Mouse (Mus musculus): ENCODE results near the gene Fat3.

Gene Fat3

GRCm38 (mm10) chr9:16221885-16222284, 279.2 kb downstream of the Fat3 start:
- DNase-seq = peak; percentile 94

GRCm38 (mm10) chr9:16216235-16216634, 284.9 kb downstream of the Fat3 start:
- peak; percentile 88 for DNase-seq

GRCm38 (mm10) chr9:16214731-16215681, 286.1 kb downstream of the Fat3 start:
- DNase-seq = peak; percentile 99

DNA sequence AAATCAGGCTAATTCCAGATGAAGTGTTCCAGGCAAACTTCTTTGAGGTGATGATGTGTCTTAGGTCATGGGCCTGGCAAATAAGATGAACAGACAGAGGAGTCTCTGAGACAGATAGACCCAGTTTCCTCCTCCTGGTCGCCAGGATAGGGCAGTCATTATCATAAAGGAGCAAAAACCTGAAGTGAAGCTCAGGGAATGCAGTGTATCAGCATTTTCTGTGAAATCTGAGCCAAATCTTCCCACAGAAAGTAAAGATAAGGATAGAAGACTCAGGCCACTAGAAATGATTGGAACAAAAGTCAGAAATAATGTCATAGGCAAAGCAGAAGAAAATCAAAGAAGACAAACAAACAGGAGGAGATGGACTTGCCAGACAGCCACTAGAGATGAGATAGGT, 287.8 kb downstream of the Fat3 start:
- DNase-seq = peak; percentile 2

- peak; percentile 51 for DNase-seq
Measured at GRCm38 (mm10) chr9:16212628-16213027, 288.5 kb downstream of the Fat3 start.

- DNase-seq = no peak
Measured at GRCm38 (mm10) chr9:16212163-16212562, 288.9 kb downstream of the Fat3 start.

DNA sequence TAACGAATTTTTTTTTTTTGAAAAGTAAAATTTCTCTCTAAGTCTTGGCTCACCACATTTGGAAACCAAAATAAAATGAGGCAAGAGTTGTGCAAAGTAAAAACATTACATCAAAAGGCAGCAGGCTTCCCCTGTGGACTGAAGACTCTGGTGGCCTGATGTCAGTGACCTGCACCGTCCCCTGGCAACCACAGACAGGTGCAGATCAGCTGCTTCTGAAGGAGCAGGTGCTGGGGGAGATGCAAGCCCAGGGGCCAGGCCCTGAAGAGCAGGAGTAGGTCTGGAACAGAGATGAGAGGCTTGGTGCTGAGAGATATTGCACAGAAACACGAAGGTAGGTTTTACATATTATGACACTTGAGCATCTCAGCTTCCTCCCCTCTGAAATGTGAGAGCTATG, 289.6 kb downstream of the Fat3 start:
- peak; percentile 22 for DNase-seq

GRCm38 (mm10) chr9:16202296-16202695, 298.8 kb downstream of the Fat3 start:
- no peak for DNase-seq

GRCm38 (mm10) chr9:16200948-16201347, 300.1 kb downstream of the Fat3 start:
- no peak for DNase-seq

DNA sequence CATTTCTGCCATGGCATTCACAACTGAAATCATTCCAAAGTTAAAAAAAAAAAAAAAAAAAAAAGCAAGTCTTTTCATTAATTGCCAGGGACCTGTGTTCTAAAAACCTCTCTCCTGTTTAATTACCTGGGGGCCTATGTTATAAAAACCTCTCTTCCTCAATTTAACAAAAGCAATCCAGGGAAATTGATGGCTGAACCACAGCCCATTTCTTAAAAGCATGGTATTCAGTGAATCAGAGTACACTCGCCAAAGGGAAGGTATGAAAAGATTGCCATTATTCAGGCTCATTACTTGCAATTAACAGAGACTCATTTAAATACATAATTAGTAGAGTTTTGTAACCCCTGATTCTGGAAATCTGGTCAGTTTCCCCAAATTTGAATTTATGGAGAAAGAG, 314.6 kb downstream of the Fat3 start:
- no peak for DNase-seq

DNA sequence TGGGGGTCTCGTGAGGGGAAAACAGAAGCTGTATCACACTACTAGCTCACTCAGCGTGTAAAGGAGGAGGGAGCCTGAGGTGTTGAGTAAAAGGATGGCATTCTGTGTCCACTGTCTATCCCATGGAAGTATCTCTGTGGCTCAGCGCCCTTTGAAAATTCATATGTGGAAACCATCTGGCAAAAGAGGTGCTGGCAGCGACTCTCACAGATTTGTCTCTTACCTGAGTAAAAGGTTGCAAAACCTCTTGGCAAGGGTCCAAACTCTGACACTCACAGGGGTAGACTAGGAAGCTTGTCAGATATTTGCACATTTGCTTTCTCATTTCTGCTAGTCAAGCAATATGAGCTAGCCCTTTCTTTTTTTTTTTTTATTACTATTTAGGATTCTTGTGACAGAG, 331.8 kb downstream of the Fat3 start:
- DNase-seq = no peak

GRCm38 (mm10) chr9:16168051-16168450, 333.0 kb downstream of the Fat3 start:
- DNase-seq = no peak

DNA sequence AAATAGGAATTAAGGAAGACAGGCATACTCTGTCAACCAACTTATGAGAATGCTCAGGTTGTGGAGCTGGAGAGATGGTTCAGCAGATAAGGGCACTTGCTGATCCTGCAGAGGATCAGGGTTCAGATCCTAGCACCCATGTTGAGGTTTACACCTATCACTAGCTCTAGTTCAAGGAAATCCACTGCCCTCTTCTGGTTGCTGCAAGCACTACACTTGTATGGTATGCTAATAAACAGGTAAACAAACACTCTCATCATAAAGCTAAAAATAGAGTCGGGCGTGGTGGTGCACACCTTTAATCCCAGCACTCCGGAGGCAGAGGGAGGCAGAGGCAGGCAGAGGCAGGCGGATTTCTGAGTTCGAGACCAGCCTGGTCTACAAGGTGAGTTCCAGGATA, 341.7 kb downstream of the Fat3 start:
- DNase-seq = no peak

DNA sequence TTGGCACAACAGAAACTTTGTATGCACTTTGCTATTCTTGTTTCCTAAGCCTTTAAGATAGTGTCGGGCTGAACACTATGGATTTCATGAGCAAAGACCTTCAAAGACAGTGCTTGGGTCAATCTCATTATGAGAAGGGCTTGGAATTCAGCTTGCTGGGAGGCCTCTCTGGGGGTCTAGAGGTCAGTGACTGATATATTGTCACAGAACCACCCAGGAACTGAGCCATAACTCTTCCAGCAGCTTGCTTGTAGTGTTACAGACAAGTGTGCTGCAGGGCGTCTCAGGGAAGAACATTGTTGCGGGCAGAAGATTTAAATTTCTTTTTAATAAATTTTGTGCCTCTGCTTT, 347.5 kb downstream of the Fat3 start:
- no peak for DNase-seq

GRCm38 (mm10) chr9:16152756-16153579, 348.1 kb downstream of the Fat3 start:
- peak; percentile 91 for DNase-seq

DNA sequence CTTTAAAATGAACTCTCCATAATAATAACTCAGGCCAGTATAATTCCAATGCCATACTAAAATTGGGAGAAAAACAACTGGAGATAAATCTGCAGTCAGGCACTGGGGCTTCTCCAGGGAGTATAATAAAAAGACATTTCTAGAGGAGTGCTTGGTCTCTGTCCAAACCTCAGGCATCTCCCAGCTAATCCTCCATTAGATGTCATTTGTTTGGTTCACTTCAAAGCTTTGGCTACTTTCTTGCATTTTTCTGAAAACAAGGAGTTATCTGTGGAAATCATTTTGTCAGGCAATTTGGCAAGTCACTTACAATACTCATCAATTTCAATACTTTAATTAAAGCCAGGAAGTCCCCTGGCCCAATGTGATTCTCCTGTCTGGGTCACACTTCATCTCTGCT, 351.0 kb downstream of the Fat3 start:
- no peak for DNase-seq

DNA sequence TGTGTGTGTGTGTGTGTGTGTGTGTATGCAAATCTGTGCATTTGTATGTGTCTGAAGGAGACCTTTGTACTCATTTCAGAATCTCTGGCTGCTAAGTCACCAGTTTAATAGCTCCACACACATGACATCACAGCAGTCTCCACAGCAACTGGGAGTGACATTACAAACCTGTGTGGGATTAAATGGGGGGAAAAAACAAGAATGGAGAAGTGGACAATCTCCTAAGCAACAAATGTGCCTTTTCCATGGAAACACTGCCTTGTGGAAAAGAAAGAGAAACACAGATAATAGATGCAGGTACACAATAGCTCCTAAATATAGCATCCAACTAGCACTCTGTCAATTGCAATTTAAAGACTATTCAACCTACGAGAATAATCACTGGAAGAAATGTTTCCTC, 353.4 kb downstream of the Fat3 start:
- no peak for DNase-seq

DNA sequence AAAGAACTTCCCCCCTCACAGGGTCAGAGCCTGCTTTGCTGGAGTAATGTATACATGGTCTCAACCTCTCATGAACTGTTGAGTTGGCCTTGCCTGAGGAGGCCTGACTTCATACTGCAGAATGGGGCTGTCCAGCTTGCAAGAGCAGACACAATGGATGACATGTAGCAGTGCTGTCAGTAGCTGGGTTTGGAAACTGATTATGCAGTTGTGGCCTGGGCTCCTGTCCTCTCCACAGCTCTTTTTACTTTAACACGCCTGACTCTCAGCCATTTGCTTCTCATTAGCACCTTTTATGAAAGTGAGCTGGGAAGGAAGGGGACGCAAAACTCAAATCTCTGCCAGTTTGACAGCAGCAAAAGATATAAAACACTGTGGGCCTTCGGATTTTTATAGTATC, 356.4 kb downstream of the Fat3 start:
- DNase-seq = no peak

DNA sequence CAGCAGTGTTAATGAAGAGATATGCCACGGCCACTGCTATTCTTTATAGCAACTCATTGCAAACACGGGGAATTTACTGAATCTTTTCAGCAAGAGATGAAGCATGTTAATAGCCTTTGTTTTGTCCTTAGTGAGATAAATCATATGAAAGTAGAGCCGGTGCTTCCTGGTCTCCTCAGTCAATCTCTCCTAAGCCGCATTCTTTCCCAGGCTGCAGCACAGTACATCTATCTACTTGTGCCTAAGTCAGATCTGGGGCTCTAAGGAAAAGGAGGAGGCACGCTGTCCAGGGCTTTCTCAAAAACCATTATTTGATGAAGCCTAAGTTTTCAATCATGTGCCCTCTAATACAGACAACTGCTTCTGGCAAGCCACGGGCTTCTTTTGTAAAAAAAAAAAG, 361.8 kb downstream of the Fat3 start:
- no peak for DNase-seq

GRCm38 (mm10) chr9:16133098-16133497, 368.0 kb downstream of the Fat3 start:
- DNase-seq = no peak

GRCm38 (mm10) chr9:16132594-16132993, 368.5 kb downstream of the Fat3 start:
- no peak for DNase-seq

DNA sequence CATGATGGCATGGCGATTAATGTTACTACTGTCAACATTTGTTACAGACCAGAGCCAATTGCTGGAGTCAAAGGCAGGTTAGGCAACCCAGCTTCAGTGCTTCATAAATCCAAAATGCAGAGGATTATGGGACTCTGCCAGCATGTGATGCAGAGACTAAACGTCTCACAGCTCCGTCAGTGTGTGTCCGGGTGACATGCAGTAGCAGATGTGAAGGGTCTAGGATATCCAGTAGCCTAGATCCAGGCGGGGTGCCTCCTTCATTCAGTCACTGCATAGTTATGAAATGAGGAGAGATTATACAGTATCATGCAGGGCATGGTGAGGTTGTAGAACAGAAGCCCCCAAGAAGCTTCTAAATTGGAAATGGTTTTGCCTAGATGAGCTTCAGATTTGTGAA, 379.3 kb downstream of the Fat3 start:
- no peak for DNase-seq

GRCm38 (mm10) chr9:16114821-16115485, 386.1 kb downstream of the Fat3 start:
- peak; percentile 94 for DNase-seq
